Mouse (Mus musculus) G1E (cell line): Measurements from ENCODE around the gene Cep112.

Experiments used
- CTCF ChIP-seq: IDR thresholded peaks from 2 replicates; pipeline ENCODE4 v1.5.1; 2012; ENCODE audit warnings: low read depth, low read length, inconsistent platforms, mixed read lengths
- GATA2 ChIP-seq: IDR thresholded peaks from 2 replicates; pipeline ENCODE4 v1.6.1; 2012; ENCODE audit warnings: low read depth, low read length, inconsistent platforms, borderline replicate concordance

DNA sequence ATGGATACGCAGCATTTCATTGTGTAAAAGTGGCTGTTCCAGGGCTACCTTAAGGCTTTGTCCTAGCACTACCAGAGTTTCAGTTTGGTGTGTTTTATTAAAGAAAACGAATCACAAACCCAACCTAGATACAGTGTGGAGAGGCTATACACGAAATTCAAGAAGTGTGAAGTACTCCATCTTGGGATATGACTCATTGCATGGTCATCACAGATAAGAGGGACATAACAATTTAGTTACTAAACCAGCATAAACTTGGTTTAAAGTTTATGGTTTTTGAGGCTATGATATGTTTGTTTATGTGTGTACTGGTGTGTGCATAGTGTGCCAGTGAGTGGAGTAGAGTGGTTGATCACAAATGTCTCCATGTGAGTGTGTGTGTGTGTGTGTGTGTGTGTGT is 34.6 kb downstream of the Cep112 start:
- TF ChIP-seq GATA2 (no peak), CTCF (no peak)
